Mouse (Mus musculus) brain, embryonic 14.5 days (tissue): ENCODE measurements at regions not wholly inside any gene's neighbourhood (a gene's known extent, or its start where the extent isn't known, plus 50 kb on each side); places are given as distances from the start of the nearest gene placed in this dataset.
A peak's percentile ranks its signal among the peaks of the same experiment; 100 is the strongest.
"Not testable (repeated sequence)": the region's sequence is repeated elsewhere in the genome, so short reads cannot be mapped to it uniquely, and the experiment has no call there.

Experiments
- DNase-seq: peaks from one replicate; pipeline ENCODE4 v3.0.0-alpha.2; 2011; ENCODE audit warnings: low read depth
- CTCF ChIP-seq: fragments of 200-500 bp; IDR thresholded peaks from 2 replicates; pipeline ENCODE4 v1.5.1; 2012; ENCODE audit warnings: inconsistent platforms, mild to moderate bottlenecking, moderate library complexity, borderline replicate concordance; ENCODE audit not compliant: insufficient read depth, insufficient read length; ENCODE audit errors: extremely low read depth
- POLR2A ChIP-seq: fragments of 200-500 bp; IDR thresholded peaks from 2 replicates; pipeline ENCODE4 v1.6.1; 2012; ENCODE audit warnings: mild to moderate bottlenecking, inconsistent platforms, borderline replicate concordance; ENCODE audit not compliant: poor library complexity, insufficient read depth, insufficient read length, severe bottlenecking; ENCODE audit errors: extremely low read depth

DNA sequence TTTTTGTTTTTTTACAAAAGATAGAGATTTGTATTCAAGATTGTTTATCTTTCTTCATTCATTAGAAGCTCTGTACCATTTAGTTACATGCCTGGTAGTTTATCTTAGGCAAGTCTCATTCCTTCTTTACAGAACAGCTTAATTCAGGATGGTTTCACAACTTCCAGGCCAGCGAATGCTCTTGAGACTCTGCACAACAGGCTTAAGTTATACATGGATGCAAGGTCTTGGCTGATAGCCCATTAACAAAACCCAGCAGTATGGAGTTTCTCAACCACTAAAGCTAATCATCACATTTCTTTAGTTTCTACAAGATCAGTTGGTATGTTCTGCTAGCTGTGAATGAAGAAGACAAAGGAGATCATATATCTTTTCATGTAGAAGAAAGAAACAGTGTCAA is 272.9 kb upstream of the Slc10a2 start:
- TF ChIP-seq CTCF (no peak), POLR2A (no peak)
- no peak for DNase-seq

DNA sequence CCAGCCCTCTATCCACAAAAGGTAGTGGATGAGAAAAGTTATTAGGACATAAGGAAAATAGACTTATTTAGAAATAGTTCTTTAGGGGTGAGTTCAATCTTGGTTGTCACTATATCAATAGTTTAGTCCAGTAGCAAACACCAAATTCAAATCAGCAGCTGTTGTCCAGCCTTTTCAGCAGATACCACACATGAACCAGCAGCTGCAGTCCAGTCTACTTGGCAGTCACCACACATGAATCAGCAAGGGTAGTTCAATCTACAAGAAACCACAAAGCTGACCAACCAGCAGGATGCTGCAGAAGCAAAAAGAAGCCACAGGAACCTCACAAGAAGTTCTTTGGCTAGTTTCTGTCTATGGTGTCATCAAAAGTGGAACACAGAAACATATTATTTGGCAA is 234.8 kb upstream of the Slc10a2 start:
- DNase-seq = no peak
- no peak for TF ChIP-seq CTCF
- TF ChIP-seq POLR2A = no peak

DNA sequence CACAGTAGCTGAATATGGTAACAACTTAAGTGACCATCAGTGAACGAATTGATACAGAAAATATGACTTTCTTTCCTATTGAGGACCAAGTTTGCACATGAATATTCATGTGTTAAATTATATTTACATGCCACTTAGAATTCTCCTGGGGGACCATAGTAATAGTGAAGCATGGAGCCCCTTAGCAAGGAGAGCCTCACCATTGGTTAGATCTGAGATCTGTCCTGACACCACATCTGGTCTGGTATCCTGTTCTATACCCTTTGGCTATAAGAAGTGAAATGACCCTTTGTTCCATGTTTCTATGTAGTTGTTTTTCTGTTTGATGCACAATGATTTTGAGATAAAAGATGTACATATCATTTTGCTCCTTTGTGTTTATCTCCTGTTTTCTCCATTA is 209.4 kb upstream of the Slc10a2 start:
- TF ChIP-seq CTCF (no peak), POLR2A (no peak)
- DNase-seq = no peak

DNA sequence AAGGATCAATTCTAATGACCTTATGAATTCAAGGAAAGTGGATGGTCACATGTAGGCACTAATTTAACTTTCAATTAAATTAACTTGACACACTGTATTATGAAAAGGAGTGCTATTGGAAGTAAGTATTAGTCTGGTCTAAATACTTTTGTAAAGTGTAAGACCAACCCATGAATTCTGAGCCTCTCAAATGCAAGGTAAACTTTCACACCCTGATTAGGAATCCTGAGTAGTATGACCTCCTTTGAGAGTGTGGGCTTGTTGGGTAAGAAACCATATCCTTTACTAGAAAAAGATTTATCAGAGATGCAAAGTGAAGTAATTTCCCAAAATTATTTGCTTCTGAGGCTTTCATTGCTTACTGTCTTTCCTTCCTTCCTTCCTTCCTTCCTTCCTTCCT is 194.8 kb upstream of the Slc10a2 start:
- TF ChIP-seq POLR2A = no peak
- no peak for TF ChIP-seq CTCF
- DNase-seq = no peak

DNA sequence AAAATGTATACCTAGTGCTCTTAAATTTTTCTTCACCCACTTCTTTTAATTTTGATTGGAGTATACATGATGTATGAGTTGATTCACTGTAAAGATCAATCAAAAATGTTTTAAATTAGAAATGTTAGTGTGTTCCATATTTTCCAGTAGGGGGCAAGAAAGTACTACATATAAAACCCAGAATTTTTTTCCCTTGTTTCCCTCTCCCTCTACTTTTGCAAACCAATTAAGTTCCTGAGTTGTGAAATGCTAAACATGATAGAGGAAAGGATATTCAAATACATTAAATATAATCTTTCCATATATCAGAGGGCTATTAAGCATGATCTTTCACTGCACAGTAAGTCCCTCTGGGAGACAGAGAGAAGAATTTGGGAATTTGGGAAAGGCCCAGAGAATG is 192.0 kb upstream of the Slc10a2 start:
- TF ChIP-seq CTCF = no peak
- TF ChIP-seq POLR2A = no peak
- peak; percentile 69 for DNase-seq

DNA sequence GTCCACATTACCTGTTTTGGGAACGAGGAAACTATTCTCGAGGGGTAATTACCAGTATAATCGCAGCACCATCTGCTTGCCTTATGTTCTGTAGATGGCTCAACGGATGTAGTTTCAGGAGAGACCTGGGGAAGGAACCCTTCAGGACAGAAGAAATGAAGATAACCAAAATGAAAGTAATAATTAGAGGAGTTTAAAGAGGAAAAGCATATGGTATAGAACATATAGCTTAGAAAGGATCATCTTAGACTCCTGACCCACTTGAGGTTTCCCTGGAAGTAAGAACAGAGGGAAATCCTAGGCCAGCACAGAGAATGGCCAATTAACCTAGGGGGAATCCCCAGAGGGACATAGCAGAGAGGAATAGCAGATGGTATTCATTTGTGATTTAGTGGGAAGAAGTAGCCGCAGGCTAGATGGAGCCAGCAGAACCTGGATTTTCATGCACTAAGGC is 180.6 kb upstream of the Slc10a2 start:
- DNase-seq = peak; percentile 64
- TF ChIP-seq CTCF = no peak
- TF ChIP-seq POLR2A = no peak

DNA sequence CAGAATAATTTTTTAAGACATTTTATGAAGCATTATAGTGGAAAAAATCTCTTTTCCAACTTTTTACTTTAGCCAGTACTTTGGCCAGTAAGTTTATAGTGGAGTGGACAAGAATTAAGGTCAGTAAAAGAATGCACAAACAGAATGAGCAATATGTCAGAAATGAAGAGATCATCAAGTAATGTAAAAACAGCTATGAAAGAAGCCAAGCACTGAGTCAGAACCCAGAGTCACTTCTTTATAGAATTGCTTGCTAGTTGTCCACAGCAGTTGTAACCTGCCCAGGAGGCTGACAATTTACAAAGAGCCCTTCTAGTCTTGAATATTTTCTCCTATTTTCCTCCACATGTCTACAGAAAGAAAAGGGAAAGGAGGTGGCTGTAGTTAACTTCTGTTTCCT is 178.6 kb upstream of the Slc10a2 start:
- no peak for DNase-seq
- no peak for TF ChIP-seq POLR2A
- no peak for TF ChIP-seq CTCF

DNA sequence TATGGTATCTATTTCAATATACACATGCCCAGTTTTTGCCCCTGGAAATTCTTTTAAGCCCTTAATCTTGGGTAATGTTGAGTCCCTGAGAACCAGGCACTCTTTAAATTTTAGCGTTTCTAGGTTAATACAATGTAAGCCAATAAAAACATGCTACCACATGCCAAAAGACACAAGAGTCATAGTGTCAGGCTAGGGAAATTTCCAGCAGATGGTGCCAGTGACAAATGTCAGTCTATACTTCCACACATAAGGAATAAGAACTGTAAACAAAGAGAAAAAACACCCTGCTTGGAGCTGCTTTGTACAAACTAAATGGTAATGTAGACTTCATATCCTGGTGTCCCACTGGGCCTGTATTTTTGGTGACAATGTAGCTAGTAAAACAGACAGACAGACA is 157.2 kb upstream of the Slc10a2 start:
- peak; percentile 44 for DNase-seq

DNA sequence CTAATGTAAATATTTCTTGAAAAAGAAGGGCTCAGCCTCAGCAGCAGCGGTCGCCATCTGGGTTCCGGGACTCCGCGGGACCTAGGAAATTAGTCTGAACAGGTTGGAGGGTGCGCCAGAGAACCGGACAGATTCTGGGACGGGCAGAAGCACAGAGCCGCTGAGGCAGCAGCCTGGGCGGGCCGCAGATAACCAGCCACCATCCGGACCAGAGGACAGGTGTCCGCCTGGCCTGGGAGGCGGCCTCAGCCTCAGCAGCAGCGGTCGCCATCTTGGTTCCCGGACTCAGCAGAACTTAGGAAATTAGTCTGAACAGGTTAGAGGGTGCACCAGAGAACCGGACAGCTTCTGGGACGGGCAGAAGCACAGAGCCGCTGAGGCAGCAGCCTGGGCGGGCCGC is 136.7 kb upstream of the Slc10a2 start:
- DNase-seq = not testable (repeated sequence)

More for the DNA sequence above, 157.2 kb upstream of the Slc10a2 start:
- TF ChIP-seq CTCF (no peak), POLR2A (no peak)
